12 mouse cellular contexts compared by ENCODE assay signal in the genomic region with DNA sequence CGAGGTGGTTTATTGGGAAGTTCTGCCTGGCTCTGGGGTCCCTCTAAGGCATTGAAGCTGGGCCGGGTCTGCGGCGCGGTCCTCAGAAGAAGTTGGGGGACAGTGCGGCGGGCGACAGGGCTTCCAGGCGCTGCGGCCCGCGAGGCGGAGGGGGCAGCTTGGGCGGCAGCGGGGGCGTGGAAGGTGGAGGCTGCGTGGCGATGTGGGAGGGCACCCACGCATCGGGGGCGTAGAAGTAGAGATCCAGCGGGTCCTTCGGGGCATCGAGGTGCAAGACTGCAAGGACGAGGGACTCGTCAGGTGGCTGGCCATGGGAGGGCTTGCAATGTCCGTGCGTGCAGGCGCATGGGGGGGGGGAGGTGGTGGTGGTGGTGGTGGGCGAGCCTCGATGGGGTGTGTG. TPM values are rescaled to one million over a fixed set of nuclear protein-coding genes. Genes with fewer than 3 reads are reported as not detected.
A peak's percentile ranks its signal among the peaks of the same experiment; 100 is the strongest.
DNase-seq lines count a peak whose midpoint lies in the region; ATAC-seq and TF ChIP-seq lines count a peak whose summit lies in the region.
"Had no signal": no experiment of that assay in that cellular context is flagged by ENCODE, and none has a peak within 500 bp of the region (broad histone marks: within the 10 kb centered on the region; RNA-seq: fewer than 3 reads in every experiment).

No protein-coding gene starts in this region.

- peak overlapping the region; percentile 45 for H3K4me2 ChIP-seq in heart, embryonic 11.5 days
- H3K4me2 ChIP-seq in lung, postnatal 0 days (replicated peaks; ENCODE audit: low read depth, low read length): no peak overlapping the region
- H3K4me2 ChIP-seq in limb, embryonic 11.5 days (ENCODE audit: low read depth, severe bottlenecking): peak overlapping the region; percentile 10
- 0 out of 2 replicates have a peak overlapping the region, but pooled peaks have one; percentile 14 for H3K4me2 ChIP-seq in stomach, postnatal 0 days (replicated peaks; ENCODE audit: low read depth)

- intact Hi-C loops in heart, postnatal 25 days (cut with DNase I): no loop called here

- WGBS in heart, embryonic 11.5 days (ENCODE audit: insufficient replicate concordance): 2% methylated on average over 29 of the region's 31 CpGs
- WGBS in lung, postnatal 0 days: 3% methylated on average over 27 of the region's 31 CpGs
- WGBS in limb, embryonic 11.5 days: 2% methylated on average over 28 of the region's 31 CpGs
- 4% methylated on average over 30 of the region's 31 CpGs for WGBS in stomach, postnatal 0 days

- H3K4me3 ChIP-seq in heart, embryonic 11.5 days (ENCODE audit: low read depth, low read length): peak overlapping the region; percentile 11
- H3K4me3 ChIP-seq in lung, postnatal 0 days (ENCODE audit: low read depth, low read length): 0 out of 2 replicates have a peak overlapping the region, but pooled peaks have one; percentile 2
- peak overlapping the region; percentile 12; the same call in 1 of the 2 replicates for H3K4me3 ChIP-seq in limb, embryonic 11.5 days (ENCODE audit: low read depth, low read length)
- peak overlapping the region; percentile 6; the same call in 1 of the 2 replicates for H3K4me3 ChIP-seq in stomach, postnatal 0 days (ENCODE audit: low read depth, low read length)

- no peaks in the 10 kb centered on the region for H3K9me3 ChIP-seq in heart, embryonic 11.5 days (replicated peaks; ENCODE audit: control insufficient read depth, low read length)
- no peaks in the 10 kb centered on the region for H3K9me3 ChIP-seq in lung, postnatal 0 days (ENCODE audit: low read length)
- H3K9me3 ChIP-seq in limb, embryonic 11.5 days (ENCODE audit: control insufficient read depth, low read length): 0 out of 2 replicates have a peak, but pooled peaks cover 3% of the 10 kb centered on the region
- H3K9me3 ChIP-seq in stomach, postnatal 0 days (ENCODE audit: control insufficient read depth, low read length): no peaks in the 10 kb centered on the region

- H3K9ac ChIP-seq in heart, embryonic 11.5 days (ENCODE audit: low read depth, low read length): no peak overlapping the region
- no peak overlapping the region for H3K9ac ChIP-seq in lung, postnatal 0 days (replicated peaks; ENCODE audit: low read depth)
- H3K9ac ChIP-seq in limb, embryonic 11.5 days (ENCODE audit: low read length): no peak overlapping the region
- H3K9ac ChIP-seq in stomach, postnatal 0 days (ENCODE audit: low read length): no peak overlapping the region

- TF ChIP-seq CTCF in lung, postnatal 0 days (IDR thresholded peaks at IDR 0.05): no peak
- no peak for TF ChIP-seq CTCF in stomach, postnatal 0 days (IDR thresholded peaks at IDR 0.05; ENCODE audit: low read depth)

- H3K27ac ChIP-seq in heart, embryonic 11.5 days (ENCODE audit: low read depth, low read length): no peak overlapping the region
- no peak overlapping the region for H3K27ac ChIP-seq in lung, postnatal 0 days (ENCODE audit: low read length)
- no peak overlapping the region for H3K27ac ChIP-seq in limb, embryonic 11.5 days (replicated peaks; ENCODE audit: low read depth, low read length)
- H3K27ac ChIP-seq in stomach, postnatal 0 days (replicated peaks): no peak overlapping the region

- no peak for DNase-seq in heart, postnatal 25 days (ENCODE audit: low spot score)
- DNase-seq in lung, postnatal 0 days (ENCODE audit: low spot score): no peak
- DNase-seq in lung, postnatal 36 days: no peak
- DNase-seq in limb, embryonic 11.5 days (ENCODE audit: low spot score): no peak
- DNase-seq in stomach, postnatal 0 days (ENCODE audit: low spot score): no peak
- no peak for DNase-seq in layer of hippocampus, adult 9-10 months (ENCODE audit: low spot score)
- no peak for DNase-seq in spleen, postnatal 14 days (ENCODE audit: low spot score in 2 of 2)
- DNase-seq: B cell, adult 2 months; gastrocnemius, postnatal 10 days had no signal

- H3K27me3 ChIP-seq in heart, embryonic 11.5 days (ENCODE audit: control insufficient read depth, insufficient read depth, low read length): peaks cover 83% of the 10 kb centered on the region
- H3K27me3 ChIP-seq in lung, postnatal 0 days (replicated peaks; ENCODE audit: insufficient read depth, low read length): peaks cover 63% of the 10 kb centered on the region
- peaks cover 79% of the 10 kb centered on the region for H3K27me3 ChIP-seq in limb, embryonic 11.5 days (ENCODE audit: control insufficient read depth, insufficient read depth, low read length)
- peaks cover 27% of the 10 kb centered on the region; the same call in 1 of the 2 replicates for H3K27me3 ChIP-seq in stomach, postnatal 0 days (ENCODE audit: control insufficient read depth, insufficient read depth, low read length)

- TF ChIP-seq EP300 in lung, postnatal 0 days (IDR thresholded peaks at IDR 0.05): no peak
- no peak for TF ChIP-seq EP300 in stomach, postnatal 0 days (optimal IDR thresholded peaks at IDR 0.05)

- H3K36me3 ChIP-seq in heart, embryonic 11.5 days (ENCODE audit: control insufficient read depth, insufficient read depth, low read length): no peaks in the 10 kb centered on the region
- H3K36me3 ChIP-seq in lung, postnatal 0 days (ENCODE audit: insufficient read depth, low read length): no peaks in the 10 kb centered on the region
- H3K36me3 ChIP-seq in limb, embryonic 11.5 days (ENCODE audit: control insufficient read depth, insufficient read depth, low read length): no peaks in the 10 kb centered on the region
- H3K36me3 ChIP-seq in stomach, postnatal 0 days (ENCODE audit: control insufficient read depth, insufficient read depth, low read length): no peaks in the 10 kb centered on the region

- peaks cover 14% of the 10 kb centered on the region; the same call in 1 of the 2 replicates for H3K4me1 ChIP-seq in heart, embryonic 11.5 days (ENCODE audit: control insufficient read depth, insufficient read depth, low read length)
- no peaks in the 10 kb centered on the region for H3K4me1 ChIP-seq in lung, postnatal 0 days (ENCODE audit: insufficient read depth, low read depth, low read length)
- 0 out of 2 replicates have a peak, but pooled peaks cover 8% of the 10 kb centered on the region for H3K4me1 ChIP-seq in limb, embryonic 11.5 days (ENCODE audit: control insufficient read depth, insufficient read depth, low read length)
- 0 out of 2 replicates have a peak, but pooled peaks cover 6% of the 10 kb centered on the region for H3K4me1 ChIP-seq in stomach, postnatal 0 days (replicated peaks; ENCODE audit: control insufficient read depth, insufficient read depth)

- no peak for ATAC-seq in heart, embryonic 11.5 days (replicated peaks; ENCODE audit: insufficient number of reproducible peaks, low FRiP score, low TSS enrichment)
- ATAC-seq in lung, postnatal 0 days: no peak
- ATAC-seq in limb, embryonic 11.5 days (ENCODE audit: insufficient number of reproducible peaks, low FRiP score, low TSS enrichment, low read depth): no peak
- no peak for ATAC-seq in stomach, postnatal 0 days (ENCODE audit: low FRiP score, low TSS enrichment)

RNA-seq across cellular contexts. Expression of gene Gfy, which starts 3.0 kb away (rescaled TPM):
- polyA plus RNA-seq in heart, embryonic 11.5 days (2014; fragmentation: Nextera tagmentation; extraction: Ambion mirVana): not detected in 2 replicates
- not detected for total RNA-seq in heart, postnatal 25 days (2021)
- not detected in 2 replicates for polyA plus RNA-seq in lung, postnatal 0 days (2015; fragmentation: Nextera tagmentation; extraction: Ambion mirVana)
- not detected in 2 replicates for polyA plus RNA-seq in limb, embryonic 11.5 days (2014; fragmentation: Nextera tagmentation; extraction: Ambion mirVana)
- polyA plus RNA-seq in stomach, postnatal 0 days (2015; fragmentation: Nextera tagmentation; extraction: Ambion mirVana): not detected in 2 replicates

RNA-seq across cellular contexts. Expression of gene Pth2, which starts 4.4 kb away (rescaled TPM):
- 0.68 TPM in 1 of 2 replicates, not detected in the other for polyA plus RNA-seq in heart, embryonic 11.5 days (2014; fragmentation: Nextera tagmentation; extraction: Ambion mirVana)
- total RNA-seq in heart, postnatal 25 days (2021): not detected
- not detected in 2 replicates for polyA plus RNA-seq in lung, postnatal 0 days (2015; fragmentation: Nextera tagmentation; extraction: Ambion mirVana)
- polyA plus RNA-seq in limb, embryonic 11.5 days (2014; fragmentation: Nextera tagmentation; extraction: Ambion mirVana): not detected in 2 replicates
- not detected in 2 replicates for polyA plus RNA-seq in stomach, postnatal 0 days (2015; fragmentation: Nextera tagmentation; extraction: Ambion mirVana)
- total RNA-seq: gastrocnemius, postnatal 10 days; layer of hippocampus, postnatal 36 days had no signal
- polyA plus RNA-seq: cerebellum, adult 2 months had no signal

RNA-seq across cellular contexts. Expression of gene Slc17a7, which starts 12.6 kb away (rescaled TPM):
- polyA plus RNA-seq in heart, embryonic 11.5 days (2014; fragmentation: Nextera tagmentation; extraction: Ambion mirVana): 3.0 and 3.7 TPM in 2 replicates
- 10 to 100 TPM; 18.1 to 18.7 TPM for total RNA-seq in heart, postnatal 25 days (2021)
- 0.56 and 0.65 TPM in 2 replicates for polyA plus RNA-seq in lung, postnatal 0 days (2015; fragmentation: Nextera tagmentation; extraction: Ambion mirVana)
- 0.11 TPM in 1 of 2 replicates, not detected in the other for polyA plus RNA-seq in limb, embryonic 11.5 days (2014; fragmentation: Nextera tagmentation; extraction: Ambion mirVana)
- polyA plus RNA-seq in stomach, postnatal 0 days (2015; fragmentation: Nextera tagmentation; extraction: Ambion mirVana): 0.07 TPM in 1 of 2 replicates, not detected in the other

RNA-seq across cellular contexts. Expression of gene Aldh16a1, which starts 22.0 kb away (rescaled TPM):
- 28.7 and 28.9 TPM in 2 replicates for polyA plus RNA-seq in heart, embryonic 11.5 days (2014; fragmentation: Nextera tagmentation; extraction: Ambion mirVana)
- total RNA-seq in heart, postnatal 25 days (2021): 10 to 100 TPM; 23.5 to 37.6 TPM
- polyA plus RNA-seq in lung, postnatal 0 days (2015; fragmentation: Nextera tagmentation; extraction: Ambion mirVana): 26.7 and 26.8 TPM in 2 replicates
- polyA plus RNA-seq in limb, embryonic 11.5 days (2014; fragmentation: Nextera tagmentation; extraction: Ambion mirVana): 37.2 and 38.7 TPM in 2 replicates
- 24.6 and 25.6 TPM in 2 replicates for polyA plus RNA-seq in stomach, postnatal 0 days (2015; fragmentation: Nextera tagmentation; extraction: Ambion mirVana)

RNA-seq across cellular contexts. Expression of gene Pih1d1, which starts 22.3 kb away (rescaled TPM):
- 99.1 and 99.6 TPM in 2 replicates for polyA plus RNA-seq in heart, embryonic 11.5 days (2014; fragmentation: Nextera tagmentation; extraction: Ambion mirVana)
- 10 to 100 TPM; 29.7 to 30.9 TPM for total RNA-seq in heart, postnatal 25 days (2021)
- polyA plus RNA-seq in lung, postnatal 0 days (2015; fragmentation: Nextera tagmentation; extraction: Ambion mirVana): 51.7 and 58.4 TPM in 2 replicates
- polyA plus RNA-seq in limb, embryonic 11.5 days (2014; fragmentation: Nextera tagmentation; extraction: Ambion mirVana): 106 and 108 TPM in 2 replicates
- polyA plus RNA-seq in stomach, postnatal 0 days (2015; fragmentation: Nextera tagmentation; extraction: Ambion mirVana): 48.8 and 49.0 TPM in 2 replicates
